Mouse (Mus musculus): ENCODE measurements around the gene Nckap5.

DNA sequence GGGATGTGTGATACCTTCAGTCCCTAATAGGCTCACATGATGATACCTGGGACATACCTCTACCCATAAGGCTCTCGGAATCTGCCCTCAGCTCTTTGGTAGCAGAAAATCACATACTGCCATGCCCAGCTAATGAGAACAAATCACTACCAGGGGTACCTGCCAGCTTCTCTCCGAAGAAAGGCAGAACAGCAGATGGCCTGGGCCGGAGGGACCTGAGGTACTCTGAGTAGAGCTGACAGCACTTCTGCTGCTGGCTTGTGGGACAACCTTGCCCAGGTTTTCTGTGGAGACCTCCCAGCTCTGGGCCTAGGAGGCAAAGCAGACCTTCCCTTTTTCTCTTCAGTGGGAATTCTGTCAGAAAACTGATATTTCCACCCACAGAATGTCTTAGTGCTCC, 714.6 kb downstream of the Nckap5 start:
- no peak for TF ChIP-seq POLR2A (IDR thresholded peaks at IDR 0.05; ENCODE audit: insufficient read length, low read depth)
- TF ChIP-seq CEBPB (IDR thresholded peaks at IDR 0.05; ENCODE audit: insufficient read depth, poor library complexity, severe bottlenecking), result no peak
- no peak for TF ChIP-seq TCF12 (IDR thresholded peaks at IDR 0.05; ENCODE audit: insufficient read depth, poor library complexity, severe bottlenecking)
- TF ChIP-seq MAX (IDR thresholded peaks at IDR 0.05; ENCODE audit: low read depth), result no peak
- TF ChIP-seq USF1 (IDR thresholded peaks at IDR 0.05; ENCODE audit: low read depth), result no peak
- TF ChIP-seq E2F4 (IDR thresholded peaks at IDR 0.05; ENCODE audit: insufficient read depth), result no peak
- no peak for TF ChIP-seq MYOD1 (IDR thresholded peaks at IDR 0.05; ENCODE audit: control insufficient read depth in 1 of 3, insufficient read length in 2 of 3, low read depth in 2 of 3)
- TF ChIP-seq MYOG (IDR thresholded peaks at IDR 0.05; ENCODE audit: control insufficient read depth in 1 of 3, insufficient read depth in 1 of 3, insufficient read length in 2 of 3, low read depth in 2 of 3), result no peak
- TF ChIP-seq POLR2AphosphoS2 (IDR thresholded peaks at IDR 0.05; ENCODE audit: insufficient read length, low read depth), result no peak
- no peak for TF ChIP-seq SRF (IDR thresholded peaks at IDR 0.05; ENCODE audit: control insufficient read depth, insufficient read length, low read depth)
- no peak for TF ChIP-seq REST (IDR thresholded peaks at IDR 0.05; ENCODE audit: insufficient read depth, insufficient read length)
- TF ChIP-seq TCF3 (IDR thresholded peaks at IDR 0.05; ENCODE audit: insufficient read length, low read depth), result no peak

Data from myocyte (in vitro differentiated cells).